ENCODE assay signal across 8 mouse cellular contexts in the genomic region with DNA sequence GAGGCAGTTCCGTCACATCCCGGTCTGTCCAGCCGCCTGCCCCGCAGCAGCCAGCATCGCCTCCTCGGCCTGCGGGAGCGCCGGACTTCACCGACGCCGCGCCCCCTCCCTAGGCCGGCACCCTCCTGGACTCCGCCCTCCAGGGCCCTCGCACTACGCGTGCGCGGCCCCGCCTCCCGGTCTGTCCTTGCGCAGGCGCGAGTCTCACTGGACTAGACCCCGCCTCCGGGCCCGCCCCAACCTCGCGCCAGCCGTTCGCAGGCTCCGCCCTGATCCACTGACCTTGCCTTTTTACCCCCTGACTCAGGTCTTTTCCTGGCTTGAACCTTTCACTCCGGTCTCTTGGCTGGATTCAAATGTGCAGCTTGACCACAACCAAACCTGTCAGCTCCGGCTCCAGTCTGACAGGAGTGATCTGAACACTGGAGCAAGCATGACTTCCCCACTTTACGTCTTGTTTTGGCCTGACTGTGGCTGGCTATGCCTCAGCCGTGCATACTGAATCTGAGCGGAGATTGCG. TPM values are rescaled to one million over a fixed set of nuclear protein-coding genes. Genes with fewer than 3 reads are reported as not detected.
A peak's percentile ranks its signal among the peaks of the same experiment; 100 is the strongest.
DNase-seq lines count a peak whose midpoint lies in the region; ATAC-seq and TF ChIP-seq lines count a peak whose summit lies in the region.

A gene (minus strand): TSS at position 150 of the 520 bp plus-strand sequence.

- DNase-seq in MEL (ENCODE audit: low read depth, low spot score) = peak; percentile 92
- DNase-seq in cerebellum, adult 2 months = peak; percentile 98 to 99
- DNase-seq in forelimb bud, embryonic 11.5 days (ENCODE audit: low read depth, low spot score) = peak; percentile 95
- peak; percentile 86 for DNase-seq in layer of hippocampus, adult 9-10 months (ENCODE audit: low spot score)
- DNase-seq in ovary, postnatal 10 days (ENCODE audit: low spot score) = peak; percentile 99
- DNase-seq in thymus, postnatal 10 days (ENCODE audit: low spot score in 2 of 2) = peak; percentile 93 to 98

- H3K4me2 ChIP-seq in lung, embryonic 16.5 days (ENCODE audit: low read depth, low read length) = peak within 1 kb of the TSS; percentile 69

- peak within 1 kb of the TSS; percentile 85 to 97 for H3K4me3 ChIP-seq in MEL (ENCODE audit: control insufficient read depth in 1 of 2, insufficient read depth in 1 of 2, low read depth in 2 of 2, low read length in 2 of 2)
- peak within 1 kb of the TSS; percentile 91 for H3K4me3 ChIP-seq in cerebellum, adult 2 months (replicated peaks; ENCODE audit: insufficient read depth, low read depth, low read length)
- H3K4me3 ChIP-seq in lung, embryonic 16.5 days (ENCODE audit: low read length) = peak within 1 kb of the TSS; percentile 93

- TF ChIP-seq CTCF in MEL (IDR thresholded peaks at IDR 0.05 in 2 of 3, conservative IDR thresholded peaks at IDR 0.05 in 1 of 3; ENCODE audit: control insufficient read depth in 1 of 3, insufficient read depth in 1 of 3, low read depth in 2 of 3, low read length in 3 of 3, poor library complexity in 1 of 3, severe bottlenecking in 1 of 3) = no peak
- no peak for TF ChIP-seq CTCF in cerebellum, adult 2 months (IDR thresholded peaks at IDR 0.05; ENCODE audit: borderline replicate concordance, insufficient read depth, low read depth, low read length)

- peak within 1 kb of the TSS; percentile 64 for H3K27ac ChIP-seq in MEL (ENCODE audit: control insufficient read depth, low read depth, low read length)
- H3K27ac ChIP-seq in cerebellum, adult 2 months (ENCODE audit: insufficient read depth, low read length) = peak within 1 kb of the TSS; percentile 90
- H3K27ac ChIP-seq in lung, embryonic 16.5 days (ENCODE audit: low read length) = peak within 1 kb of the TSS; percentile 86

- H3K27me3 ChIP-seq in MEL (ENCODE audit: control insufficient read depth in 1 of 2, insufficient read depth in 2 of 2, low read length in 2 of 2) = no peaks in the 10 kb centered on the region; a peak in 1 of 4 replicates
- no peaks in the 10 kb centered on the region for H3K27me3 ChIP-seq in cerebellum, adult 2 months (ENCODE audit: control insufficient read depth, insufficient read depth, low read length)
- H3K27me3 ChIP-seq in lung, embryonic 16.5 days (ENCODE audit: control insufficient read depth, insufficient read depth, low read depth, low read length) = no peaks in the 10 kb centered on the region

- TF ChIP-seq POLR2A in MEL (IDR thresholded peaks at IDR 0.05; ENCODE audit: control insufficient read depth in 1 of 2, insufficient read depth in 1 of 2, low read depth in 1 of 2, low read length in 2 of 2, poor library complexity in 1 of 2) = peak; percentile 53 to 62
- peak; percentile 80 for TF ChIP-seq POLR2A in cerebellum, adult 2 months (IDR thresholded peaks at IDR 0.05; ENCODE audit: borderline replicate concordance, insufficient read depth, low read length)

- WGBS in cerebellum, adult 2 months = under 1% methylated on average over 39 of the region's 39 CpGs
- 2% methylated on average over 38 of the region's 39 CpGs for WGBS in lung, embryonic 16.5 days

- peaks cover 0 to 6% of the 10 kb centered on the region in 2 experiments; a peak in 2 of 4 replicates for H3K36me3 ChIP-seq in MEL (ENCODE audit: control insufficient read depth in 1 of 2, insufficient read depth in 2 of 2, low read length in 2 of 2)
- H3K36me3 ChIP-seq in lung, embryonic 16.5 days (ENCODE audit: control insufficient read depth, insufficient read depth, low read length) = no peaks in the 10 kb centered on the region

- peaks cover 3 to 6% of the 10 kb centered on the region in 2 experiments for H3K4me1 ChIP-seq in MEL (ENCODE audit: control insufficient read depth in 1 of 2, insufficient read depth in 2 of 2, low read length in 2 of 2)
- H3K4me1 ChIP-seq in cerebellum, adult 2 months (ENCODE audit: control insufficient read depth, insufficient read depth, low read length) = peaks cover 6% of the 10 kb centered on the region
- peaks cover 7% of the 10 kb centered on the region for H3K4me1 ChIP-seq in lung, embryonic 16.5 days (replicated peaks; ENCODE audit: control insufficient read depth, insufficient read depth, low read length)

- peak; percentile 96 to 97 for ATAC-seq in hematopoietic stem cell, adult 5-6 weeks (replicated peaks in 1 of 2; ENCODE audit: insufficient read depth in 1 of 2, low FRiP score in 2 of 2, low TSS enrichment in 1 of 2, low read depth in 1 of 2, poor library complexity in 2 of 2, severe bottlenecking in 2 of 2)
- ATAC-seq in lung, embryonic 16.5 days (ENCODE audit: low read depth) = peak; percentile 100

- peak within 1 kb of the TSS; percentile 88 for H3K9ac ChIP-seq in MEL (ENCODE audit: control insufficient read depth, low read depth, low read length, poor library complexity, severe bottlenecking)
- H3K9ac ChIP-seq in lung, embryonic 16.5 days (ENCODE audit: low read length) = peak within 1 kb of the TSS; percentile 91

- peaks cover 8% of the 10 kb centered on the region for H3K79me2 ChIP-seq in MEL (ENCODE audit: control insufficient read depth, insufficient read depth, low read length, poor library complexity)

- no peak for TF ChIP-seq EP300 in MEL (IDR thresholded peaks at IDR 0.05; ENCODE audit: low read depth in 1 of 2, low read length in 2 of 2)

- TF ChIP-seq RAD21 in MEL (IDR thresholded peaks at IDR 0.05; ENCODE audit: low read depth, low read length) = no peak

- no peaks in the 10 kb centered on the region for H3K9me3 ChIP-seq in MEL (replicated peaks; ENCODE audit: insufficient read depth, low read length)
- H3K9me3 ChIP-seq in lung, embryonic 16.5 days (ENCODE audit: control insufficient read depth, low read length) = no peaks in the 10 kb centered on the region

TF ChIP-seq in MEL, 35 proteins besides CTCF, POLR2A, EP300 and RAD21:
- peak; percentile 17; the same call in 1 of the 2 replicates for TF ChIP-seq TBP (IDR thresholded peaks at IDR 0.05; ENCODE audit: low read depth, low read length)
- peak; percentile 62; the same call in 1 of the 2 replicates for TF ChIP-seq POLR2AphosphoS2 (IDR thresholded peaks at IDR 0.05; ENCODE audit: low read length)
- TF ChIP-seq SMC3 (IDR thresholded peaks at IDR 0.05; ENCODE audit: low read depth, low read length) = no peak
- TF ChIP-seq TCF12 (IDR thresholded peaks at IDR 0.05; ENCODE audit: low read depth, low read length) = no peak
- TF ChIP-seq KAT2A (conservative IDR thresholded peaks at IDR 0.05; ENCODE audit: low read depth, low read length) = no peak; the same call in 1 of the 2 replicates
- no peak for TF ChIP-seq GABPA (IDR thresholded peaks at IDR 0.05; ENCODE audit: low read depth, low read length)
- peak; percentile 100; the same call in 1 of the 2 replicates for TF ChIP-seq NRF1 (IDR thresholded peaks at IDR 0.05; ENCODE audit: insufficient read depth, low read depth, low read length, poor library complexity, severe bottlenecking)
- peak; percentile 76 for TF ChIP-seq SIN3A (IDR thresholded peaks at IDR 0.05; ENCODE audit: low read length)
- no peak for TF ChIP-seq CHD1 (IDR thresholded peaks at IDR 0.05; ENCODE audit: low read depth, low read length)
- TF ChIP-seq MXI1 (IDR thresholded peaks at IDR 0.05; ENCODE audit: low read depth, low read length) = peak; percentile 62; the same call in 1 of the 2 replicates
- peak; percentile 55; the same call in 1 of the 2 replicates for TF ChIP-seq HCFC1 (IDR thresholded peaks at IDR 0.05; ENCODE audit: low read depth, low read length)
- TF ChIP-seq NELFE (IDR thresholded peaks at IDR 0.05; ENCODE audit: low read depth, low read length) = peak; percentile 76
- peak; percentile 70; the same call in 1 of the 2 replicates for TF ChIP-seq ZMIZ1 (IDR thresholded peaks at IDR 0.05; ENCODE audit: low read depth, low read length)
- TF ChIP-seq JUND (IDR thresholded peaks at IDR 0.05; ENCODE audit: low read depth, low read length) = no peak
- TF ChIP-seq ZKSCAN1 (IDR thresholded peaks at IDR 0.05; ENCODE audit: low read depth, low read length) = no peak
- 0 out of 2 replicates have a peak, but pooled peaks have one; percentile 23 for TF ChIP-seq MAX (IDR thresholded peaks at IDR 0.05; ENCODE audit: low read length)
- TF ChIP-seq POLR2AphosphoS5 (IDR thresholded peaks at IDR 0.05; ENCODE audit: borderline replicate concordance, low read depth, low read length) = no peak

RNA-seq across cellular contexts. Expression of the gene that starts here (rescaled TPM):
- 3.0 and 3.9 TPM in 2 replicates for total RNA-seq in MEL (2012; rRNA removed)
- 1 to 10 TPM in 1 of 2 experiments, not detected in 1; 4.2 TPM for polyA plus RNA-seq in MEL (2012; ENCODE audit: insufficient read depth in 1 of 2, insufficient read length in 2 of 2, low read depth in 1 of 2, low replicate concordance in 2 of 2, missing spikeins in 1 of 2)
- polyA plus RNA-seq in cerebellum, adult 2 months (2012; rRNA removed) = 49.4 and 50.8 TPM in 2 replicates
- total RNA-seq in hematopoietic stem cell, adult 5-6 weeks (2017) = 23.0 and 23.7 TPM in 2 replicates
- 39.3 and 40.9 TPM in 2 replicates for polyA plus RNA-seq in lung, embryonic 16.5 days (2015; fragmentation: Nextera tagmentation; extraction: Ambion mirVana)

Comparison
In these comparisons a context has a peak if more than half of its experiments do, and no peak if none do; other contexts are left out.
1. Peak in every context shown above with its lines: DNase-seq, ATAC-seq, H3K4me3 ChIP-seq and H3K27ac ChIP-seq.